Mouse (Mus musculus) limb, embryonic 11.5 days (tissue): ENCODE results near the gene Olfr1506. TPM values are rescaled to one million over a fixed set of nuclear protein-coding genes. Genes with fewer than 3 reads are reported as not detected.
A peak's percentile ranks its signal among the peaks of the same experiment; 100 is the strongest.
"Not testable (repeated sequence)": the region's sequence is repeated elsewhere in the genome, so short reads cannot be mapped to it uniquely, and the experiment has no call there.

ENCODE experiments used
- ATAC-seq: fragments of 200-750 bp; cut with Nextera tagmentation; 2 replicates; pipeline ENCODE4 v1.8.0; 2017; ENCODE audit warnings: low read depth; ENCODE audit not compliant: insufficient number of reproducible peaks, low FRiP score, low TSS enrichment
- DNase-seq: peaks from one replicate; pipeline ENCODE4 v3.0.0-alpha.2; 2015; ENCODE audit warnings: low spot score
- H3K27ac ChIP-seq: fragments of 300-500 bp; sonication (generic); replicated peaks from 2 replicates; pipeline ENCODE4 v1.5.1; 2014; ENCODE audit warnings: low read depth, mild to moderate bottlenecking, low read length
- H3K27me3 ChIP-seq: fragments of 300-500 bp; sonication (generic); 2 replicates; pipeline ENCODE4 v1.6.1; 2014; ENCODE audit warnings: mild to moderate bottlenecking, low read length, mixed read lengths; ENCODE audit not compliant: control insufficient read depth, insufficient read depth
- H3K36me3 ChIP-seq: fragments of 300-500 bp; sonication (generic); 2 replicates; pipeline ENCODE4 v1.6.1; 2014; ENCODE audit warnings: mild to moderate bottlenecking, low read length, moderate library complexity, mixed read lengths; ENCODE audit not compliant: control insufficient read depth, insufficient read depth
- H3K4me1 ChIP-seq: fragments of 300-500 bp; sonication (generic); 2 replicates; pipeline ENCODE4 v1.6.1; 2014; ENCODE audit warnings: low read length, mixed read lengths; ENCODE audit not compliant: control insufficient read depth, insufficient read depth
- H3K4me2 ChIP-seq: fragments of 300-500 bp; sonication (generic); 2 replicates; pipeline ENCODE4 v1.6.1; 2014; ENCODE audit warnings: low read depth, mild to moderate bottlenecking, moderate library complexity; ENCODE audit not compliant: severe bottlenecking
- H3K4me3 ChIP-seq: fragments of 300-500 bp; sonication (generic); 2 replicates; pipeline ENCODE4 v1.5.1; 2014; ENCODE audit warnings: low read depth, low read length
- H3K9ac ChIP-seq: fragments of 300-500 bp; sonication (generic); 2 replicates; pipeline ENCODE4 v1.6.1; 2014; ENCODE audit warnings: mild to moderate bottlenecking, low read length
- H3K9me3 ChIP-seq: fragments of 300-500 bp; sonication (generic); 2 replicates; pipeline ENCODE4 v1.6.1; 2016; ENCODE audit warnings: low read length; ENCODE audit not compliant: control insufficient read depth
- WGBS: fragments of 180-500 bp; shearing (Covaris S2); extraction: QIAGEN DNeasy Blood & Tissue Kit; methylation state at CpG from one replicate; pipeline ENCODE4 v1.1.7; 2014; 5-methylcytosine and 5-hydroxymethylcytosine counted together
- polyA plus RNA-seq: library from polyadenylated mRNA; unstranded; fragments of >200 nt; fragmentation: Nextera tagmentation; extraction: Ambion mirVana; gene quantifications from 2 replicates; pipeline ENCODE4 v1.2.1, GENCODE M21; 2014

The Olfr1506 gene
- not detected in 2 replicates for polyA plus RNA-seq

GRCm38 (mm10) chr2:90224393-90224792, at the start of gene Olfr1506:
Gene Olfr1506, minus strand, starts transcription at chr2:90224493.
- ATAC-seq, H3K27me3 ChIP-seq, H3K27ac ChIP-seq: not testable (repeated sequence)

GRCm38 (mm10) chr2:90270932-90271331, 46.6 kb upstream of the Olfr1506 start, which contains the start of gene Olfr1271:
Gene Olfr1271, minus strand, starts transcription at chr2:90271032.
- no peak within 1 kb of the TSS for H3K9ac ChIP-seq
- WGBS = 91% methylated on average over 2 of the region's 2 CpGs

More at GRCm38 (mm10) chr2:90224393-90224792, at the start of gene Olfr1506:
- H3K4me3 ChIP-seq, DNase-seq, H3K9ac ChIP-seq, H3K9me3 ChIP-seq, H3K36me3 ChIP-seq, H3K4me2 ChIP-seq, H3K4me1 ChIP-seq: not testable (repeated sequence)
- WGBS = no CpG with 5 or more reads among the region's 6 CpGs

GRCm38 (mm10) chr2:90257492-90257891, 33.2 kb upstream of the Olfr1506 start, which contains the start of gene Olfr142:
Gene Olfr142, minus strand, starts transcription at chr2:90257592.
- Histone ChIP-seq H3K27me3 (no peaks in the 10 kb centered on the region), H3K4me3 (no peak within 1 kb of the TSS), H3K36me3 (no peaks in the 10 kb centered on the region), H3K27ac (no peak within 1 kb of the TSS), H3K9ac (no peak within 1 kb of the TSS), H3K9me3 (no peaks in the 10 kb centered on the region), H3K4me2 (no peak within 1 kb of the TSS), H3K4me1 (no peaks in the 10 kb centered on the region)
- ATAC-seq (no peak), DNase-seq (no peak)
- WGBS = 97% methylated on average over 4 of the region's 4 CpGs

More at GRCm38 (mm10) chr2:90270932-90271331, 46.6 kb upstream of the Olfr1506 start, which contains the start of gene Olfr1271:
- H3K4me1 ChIP-seq = no peaks in the 10 kb centered on the region
- no peaks in the 10 kb centered on the region for H3K36me3 ChIP-seq
- no peaks in the 10 kb centered on the region for H3K9me3 ChIP-seq
- DNase-seq = no peak
- no peak within 1 kb of the TSS for H3K27ac ChIP-seq
- H3K4me3 ChIP-seq = no peak within 1 kb of the TSS
- no peak within 1 kb of the TSS for H3K4me2 ChIP-seq
- no peak for ATAC-seq
- no peaks in the 10 kb centered on the region for H3K27me3 ChIP-seq

- H3K4me1 ChIP-seq, H3K27me3 ChIP-seq, DNase-seq, H3K36me3 ChIP-seq, H3K27ac ChIP-seq, H3K4me3 ChIP-seq, H3K4me2 ChIP-seq, ATAC-seq, H3K9ac ChIP-seq, H3K9me3 ChIP-seq: not testable (repeated sequence)
- no CpG with 5 or more reads among the region's 4 CpGs for WGBS
Measured at GRCm38 (mm10) chr2:90199606-90200005, 24.7 kb downstream of the Olfr1506 start.

- not testable (repeated sequence) for H3K9ac ChIP-seq, H3K4me2 ChIP-seq, H3K4me3 ChIP-seq, H3K27ac ChIP-seq, H3K27me3 ChIP-seq, H3K36me3 ChIP-seq, H3K4me1 ChIP-seq, DNase-seq, ATAC-seq, H3K9me3 ChIP-seq
- WGBS = no CpG with 5 or more reads among the region's 6 CpGs
Measured at GRCm38 (mm10) chr2:90195285-90195684, 29.0 kb downstream of the Olfr1506 start.

- H3K4me2 ChIP-seq, H3K9me3 ChIP-seq, H3K4me3 ChIP-seq, H3K27ac ChIP-seq, H3K4me1 ChIP-seq, DNase-seq, H3K27me3 ChIP-seq, H3K36me3 ChIP-seq, H3K9ac ChIP-seq: not testable (repeated sequence)
- ATAC-seq = peak; percentile 72; the same call in 1 of the 2 replicates
- no CpG with 5 or more reads among the region's 3 CpGs for WGBS
Measured at GRCm38 (mm10) chr2:90194750-90195149, 29.5 kb downstream of the Olfr1506 start.

- ATAC-seq, H3K36me3 ChIP-seq: not testable (repeated sequence)
Measured at GRCm38 (mm10) chr2:90187082-90187481, 37.2 kb downstream of the Olfr1506 start.

GRCm38 (mm10) chr2:90186082-90186481, 38.2 kb downstream of the Olfr1506 start:
- H3K4me3 ChIP-seq, H3K4me1 ChIP-seq, H3K36me3 ChIP-seq, ATAC-seq, H3K9ac ChIP-seq, H3K27me3 ChIP-seq, H3K27ac ChIP-seq, H3K4me2 ChIP-seq, DNase-seq, H3K9me3 ChIP-seq: not testable (repeated sequence)
- WGBS = no CpG with 5 or more reads among the region's 4 CpGs

More at GRCm38 (mm10) chr2:90187082-90187481, 37.2 kb downstream of the Olfr1506 start:
- not testable (repeated sequence) for DNase-seq, H3K4me1 ChIP-seq, H3K27me3 ChIP-seq, H3K4me2 ChIP-seq, H3K27ac ChIP-seq, H3K9me3 ChIP-seq, H3K9ac ChIP-seq, H3K4me3 ChIP-seq
- no CpG with 5 or more reads among the region's 5 CpGs for WGBS
